Mouse (Mus musculus): ENCODE data around the gene Tut7. TPM values are rescaled to one million over a fixed set of nuclear protein-coding genes. Genes with fewer than 3 reads are reported as not detected.
"Not testable (repeated sequence)": the region's sequence is repeated elsewhere in the genome, so short reads cannot be mapped to it uniquely, and the experiment has no call there.

The Tut7 gene
- polyA plus RNA-seq, 1 experiment from 2014 or later = 44.3 TPM

GRCm38 (mm10) chr13:59745462-59745861, 77.5 kb downstream of the Tut7 start:
- no peaks in the 10 kb centered on the region for H3K27me3 ChIP-seq (ENCODE audit: insufficient read depth, low read length)
- no peak overlapping the region for H3K27ac ChIP-seq (ENCODE audit: low read depth)
- no peaks in the 10 kb centered on the region for H3K4me1 ChIP-seq (ENCODE audit: insufficient read depth)
- no peak overlapping the region for H3K4me3 ChIP-seq (ENCODE audit: low read depth, low read length)
- H3K36me3 ChIP-seq (ENCODE audit: insufficient read depth) = no peaks in the 10 kb centered on the region
- H3K9me3 ChIP-seq (ENCODE audit: low read depth, low read length) = no peaks in the 10 kb centered on the region
- ATAC-seq (ENCODE audit: insufficient read depth) (no peak), DNase-seq (no peak)
- H3K9ac ChIP-seq = no peak overlapping the region
- no peak overlapping the region for H3K4me2 ChIP-seq
- TF ChIP-seq CTCF (IDR thresholded peaks at IDR 0.05; ENCODE audit: low read depth) = no peak
- WGBS = 79% methylated on average over 6 of the region's 6 CpGs

DNA sequence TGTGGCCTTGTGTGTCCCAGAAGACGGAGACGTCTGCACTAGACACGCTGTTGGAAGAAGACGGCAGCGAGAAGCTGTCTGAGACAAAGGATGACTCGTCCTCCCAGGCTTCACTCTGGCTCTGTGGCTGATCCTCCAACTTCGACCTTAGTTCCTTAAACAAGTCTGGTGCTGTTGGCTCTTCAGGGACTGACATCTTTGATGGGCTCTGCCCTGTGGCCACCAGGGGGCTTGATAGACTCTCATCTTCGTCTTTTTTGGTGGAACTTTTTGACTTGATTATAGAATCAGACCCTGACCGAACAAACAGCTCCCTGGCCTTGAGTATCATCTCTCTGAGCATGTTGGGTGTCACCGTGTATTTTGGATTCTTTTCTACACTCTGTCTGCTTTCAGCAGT, 81.2 kb downstream of the Tut7 start:
- Histone ChIP-seq H3K36me3 (ENCODE audit: insufficient read depth) (no peaks in the 10 kb centered on the region), H3K9me3 (ENCODE audit: low read depth, low read length) (no peaks in the 10 kb centered on the region), H3K4me2 (no peak overlapping the region), H3K4me1 (ENCODE audit: insufficient read depth) (no peaks in the 10 kb centered on the region), H3K27ac (ENCODE audit: low read depth) (no peak overlapping the region), H3K4me3 (ENCODE audit: low read depth, low read length) (no peak overlapping the region), H3K9ac (no peak overlapping the region), H3K27me3 (ENCODE audit: insufficient read depth, low read length) (no peaks in the 10 kb centered on the region)
- ATAC-seq (ENCODE audit: insufficient read depth) (no peak), DNase-seq (peak; percentile 51)
- TF ChIP-seq CTCF (IDR thresholded peaks at IDR 0.05; ENCODE audit: low read depth) = peak; percentile 58
- 70% methylated on average over 10 of the region's 10 CpGs for WGBS

GRCm38 (mm10) chr13:59741096-59741495, 81.9 kb downstream of the Tut7 start:
- WGBS = 70% methylated on average over 11 of the region's 11 CpGs
- H3K4me3 ChIP-seq (ENCODE audit: low read depth, low read length) = no peak overlapping the region
- DNase-seq = peak; percentile 17

DNA sequence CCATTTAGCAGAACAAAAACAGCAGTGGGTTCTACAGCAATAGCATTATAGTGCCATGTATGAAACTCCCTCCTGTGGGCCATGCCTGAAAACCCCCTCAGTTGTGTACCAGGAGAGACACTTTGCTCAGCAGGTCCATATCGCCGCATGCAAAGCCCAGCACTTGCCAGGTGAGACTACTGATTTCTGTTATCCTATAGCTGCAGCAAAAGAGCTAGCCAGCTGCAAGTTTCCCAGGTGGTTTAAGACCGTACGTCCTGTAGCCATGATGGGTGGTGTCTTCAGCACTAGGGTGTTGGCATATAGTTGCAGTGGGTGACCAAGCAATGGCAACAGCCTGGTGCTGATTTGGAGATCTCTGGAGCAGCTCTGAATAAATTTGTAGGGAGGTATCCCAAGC, 83.5 kb downstream of the Tut7 start:
- no peak for DNase-seq
- Histone ChIP-seq H3K9me3 (ENCODE audit: low read depth, low read length) (no peaks in the 10 kb centered on the region), H3K27me3 (ENCODE audit: insufficient read depth, low read length) (no peaks in the 10 kb centered on the region), H3K4me2 (no peak overlapping the region), H3K9ac (no peak overlapping the region), H3K27ac (ENCODE audit: low read depth) (no peak overlapping the region; the same call in 1 of the 2 replicates), H3K4me1 (ENCODE audit: insufficient read depth) (no peaks in the 10 kb centered on the region), H3K36me3 (ENCODE audit: insufficient read depth) (no peaks in the 10 kb centered on the region), H3K4me3 (ENCODE audit: low read depth, low read length) (no peak overlapping the region)
- no peak for ATAC-seq (ENCODE audit: insufficient read depth)
- TF ChIP-seq CTCF (IDR thresholded peaks at IDR 0.05; ENCODE audit: low read depth) = no peak
- WGBS = 87% methylated on average over 4 of the region's 4 CpGs

More at GRCm38 (mm10) chr13:59741096-59741495, 81.9 kb downstream of the Tut7 start:
- H3K9ac ChIP-seq = no peak overlapping the region
- TF ChIP-seq CTCF (IDR thresholded peaks at IDR 0.05; ENCODE audit: low read depth) = no peak
- H3K27ac ChIP-seq (ENCODE audit: low read depth) = no peak overlapping the region
- H3K4me2 ChIP-seq = no peak overlapping the region
- no peaks in the 10 kb centered on the region for H3K9me3 ChIP-seq (ENCODE audit: low read depth, low read length)
- H3K27me3 ChIP-seq (ENCODE audit: insufficient read depth, low read length) = no peaks in the 10 kb centered on the region
- no peaks in the 10 kb centered on the region for H3K36me3 ChIP-seq (ENCODE audit: insufficient read depth)
- no peaks in the 10 kb centered on the region for H3K4me1 ChIP-seq (ENCODE audit: insufficient read depth)
- no peak for ATAC-seq (ENCODE audit: insufficient read depth)

DNA sequence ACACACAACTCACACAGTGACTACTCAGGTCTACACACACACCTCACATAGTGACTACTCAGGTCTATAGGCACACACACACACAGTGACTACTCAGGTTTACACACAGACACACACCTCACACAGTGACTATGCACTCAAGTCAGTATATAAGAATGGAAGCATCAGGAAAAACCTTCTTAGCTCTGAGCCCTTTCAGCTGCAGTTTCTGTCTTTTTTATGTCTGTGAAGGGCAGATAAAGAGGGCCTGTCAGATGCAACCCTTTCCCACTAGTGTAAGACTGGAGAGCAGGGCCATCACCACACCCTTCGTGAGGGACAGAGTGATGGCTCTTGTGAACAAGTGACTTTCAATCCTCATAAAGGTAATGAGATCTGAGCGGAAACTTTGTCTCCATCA, 84.5 kb downstream of the Tut7 start:
- Histone ChIP-seq H3K4me1 (ENCODE audit: insufficient read depth) (no peaks in the 10 kb centered on the region), H3K4me2 (no peak overlapping the region), H3K9me3 (ENCODE audit: low read depth, low read length) (no peaks in the 10 kb centered on the region), H3K4me3 (ENCODE audit: low read depth, low read length) (no peak overlapping the region), H3K27me3 (ENCODE audit: insufficient read depth, low read length) (no peaks in the 10 kb centered on the region), H3K27ac (ENCODE audit: low read depth) (no peak overlapping the region), H3K36me3 (ENCODE audit: insufficient read depth) (no peaks in the 10 kb centered on the region), H3K9ac (no peak overlapping the region)
- ATAC-seq (ENCODE audit: insufficient read depth) = no peak
- 77% methylated on average over 2 of the region's 2 CpGs for WGBS
- DNase-seq = no peak
- TF ChIP-seq CTCF (IDR thresholded peaks at IDR 0.05; ENCODE audit: low read depth) = no peak

GRCm38 (mm10) chr13:59735190-59735589, 87.8 kb downstream of the Tut7 start:
- DNase-seq (peak; percentile 68), ATAC-seq (ENCODE audit: insufficient read depth) (peak; percentile 78)
- TF ChIP-seq CTCF (IDR thresholded peaks at IDR 0.05; ENCODE audit: low read depth) = peak; percentile 41
- H3K27ac ChIP-seq (ENCODE audit: low read depth) = no peak overlapping the region
- no peaks in the 10 kb centered on the region for H3K9me3 ChIP-seq (ENCODE audit: low read depth, low read length)
- H3K4me1 ChIP-seq (ENCODE audit: insufficient read depth) = no peaks in the 10 kb centered on the region
- no peaks in the 10 kb centered on the region for H3K27me3 ChIP-seq (ENCODE audit: insufficient read depth, low read length)
- 34% methylated on average over 3 of the region's 3 CpGs for WGBS
- no peak overlapping the region for H3K9ac ChIP-seq
- no peaks in the 10 kb centered on the region for H3K36me3 ChIP-seq (ENCODE audit: insufficient read depth)
- H3K4me2 ChIP-seq = no peak overlapping the region
- no peak overlapping the region for H3K4me3 ChIP-seq (ENCODE audit: low read depth, low read length)

- 27% methylated on average over 6 of the region's 6 CpGs for WGBS
- H3K4me3 ChIP-seq (ENCODE audit: low read depth, low read length) = not testable (repeated sequence)
Observed at GRCm38 (mm10) chr13:59734347-59734746, 88.6 kb downstream of the Tut7 start.

DNA sequence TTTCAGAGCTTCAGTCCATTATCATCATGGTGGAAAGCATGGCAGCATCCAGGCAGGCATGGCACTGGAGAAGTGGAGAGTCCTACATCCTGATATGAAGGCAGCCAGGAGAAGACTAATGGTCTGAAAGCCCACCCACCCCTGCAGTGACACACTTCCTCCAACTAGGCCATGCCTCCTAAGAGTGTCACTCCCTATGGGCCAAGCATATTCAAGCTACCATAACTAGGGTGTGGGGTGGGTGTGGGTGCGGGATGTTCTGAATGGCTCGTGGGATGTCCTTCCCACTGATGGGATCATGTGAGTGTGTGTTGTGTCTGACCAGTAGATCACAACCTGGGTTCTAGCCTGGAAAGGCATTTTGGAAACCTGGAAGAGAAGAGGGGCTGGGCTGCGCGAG, 89.0 kb downstream of the Tut7 start:
- ATAC-seq (ENCODE audit: insufficient read depth) = no peak
- H3K27ac ChIP-seq (ENCODE audit: low read depth) = no peak overlapping the region
- WGBS = 88% methylated on average over 2 of the region's 4 CpGs
- no peak overlapping the region for H3K4me3 ChIP-seq (ENCODE audit: low read depth, low read length)
- no peaks in the 10 kb centered on the region for H3K27me3 ChIP-seq (ENCODE audit: insufficient read depth, low read length)
- H3K4me1 ChIP-seq (ENCODE audit: insufficient read depth) = no peaks in the 10 kb centered on the region
- no peak overlapping the region for H3K4me2 ChIP-seq
- DNase-seq = no peak
- no peak overlapping the region for H3K9ac ChIP-seq
- TF ChIP-seq CTCF (IDR thresholded peaks at IDR 0.05; ENCODE audit: low read depth) = no peak
- no peaks in the 10 kb centered on the region for H3K36me3 ChIP-seq (ENCODE audit: insufficient read depth)
- no peaks in the 10 kb centered on the region for H3K9me3 ChIP-seq (ENCODE audit: low read depth, low read length)

More at GRCm38 (mm10) chr13:59734347-59734746, 88.6 kb downstream of the Tut7 start:
- H3K9ac ChIP-seq; DNase-seq; H3K4me2 ChIP-seq; H3K9me3 ChIP-seq (ENCODE audit: low read depth, low read length); H3K36me3 ChIP-seq (ENCODE audit: insufficient read depth); H3K27ac ChIP-seq (ENCODE audit: low read depth); H3K27me3 ChIP-seq (ENCODE audit: insufficient read depth, low read length); H3K4me1 ChIP-seq (ENCODE audit: insufficient read depth); ATAC-seq (ENCODE audit: insufficient read depth): not testable (repeated sequence)
